Mouse (Mus musculus) testis, adult 2 months (tissue): Measurements from ENCODE around the gene Ppp1r13b.

Experiments used
- CTCF ChIP-seq: fragments of 200-500 bp; IDR thresholded peaks from 2 replicates; pipeline ENCODE4 v1.5.1; 2012; ENCODE audit warnings: low read depth, mild to moderate bottlenecking, inconsistent platforms, low read length, moderate library complexity; ENCODE audit not compliant: control insufficient read depth, insufficient read depth, insufficient replicate concordance
- POLR2A ChIP-seq: fragments of 200-500 bp; IDR thresholded peaks from 2 replicates; pipeline ENCODE4 v1.6.1; 2012; ENCODE audit warnings: low read depth, mild to moderate bottlenecking, inconsistent platforms, low read length, moderate library complexity; ENCODE audit not compliant: control insufficient read depth

DNA sequence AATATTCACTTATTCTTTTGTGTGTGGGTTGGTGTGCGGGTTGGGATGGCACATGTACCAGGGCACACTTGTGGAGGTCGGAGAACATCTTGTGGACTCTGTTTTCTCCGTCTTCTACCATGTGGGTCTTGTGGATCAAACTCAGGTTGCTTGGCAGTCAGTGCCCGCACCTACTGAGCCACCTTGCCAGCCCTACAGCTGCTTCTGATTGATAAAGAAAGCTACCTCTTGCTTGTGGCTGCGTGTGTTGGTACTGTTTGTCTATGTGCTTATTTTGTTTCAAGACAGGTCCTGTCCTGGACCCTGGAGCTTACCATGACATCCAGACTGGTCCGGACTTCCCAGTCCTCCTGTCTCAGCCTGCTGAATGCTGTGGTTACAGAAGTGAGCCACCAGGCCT is 15.2 kb upstream of the Ppp1r13b start:
- no peak for TF ChIP-seq CTCF
- TF ChIP-seq POLR2A = no peak
